Mouse (Mus musculus) MEL (cell line): ENCODE results near the gene Lcn9. TPM values are rescaled to one million over a fixed set of nuclear protein-coding genes. Genes with fewer than 3 reads are reported as not detected.

Source experiments
- DNase-seq: peaks from one replicate; pipeline ENCODE4 v3.0.0; 2011; ENCODE audit warnings: low read depth, low spot score
- H3K27ac ChIP-seq: 2 replicates; pipeline ENCODE4 v1.5.1; 2012; ENCODE audit warnings: low read depth, mild to moderate bottlenecking, control low read depth, low read length, moderate library complexity; ENCODE audit not compliant: control insufficient read depth
- H3K27me3 ChIP-seq, 2 experiments: fragments of 150-350 bp in 1 of 2; sonication (generic) in 1 of 2; 2 replicates each; pipeline ENCODE4 v1.6.1; 2012; ENCODE audit warnings: low read length in 2 of 2, mild to moderate bottlenecking in 2 of 2, improper control_type of control experiment in 1 of 2, moderate library complexity in 1 of 2; ENCODE audit not compliant: insufficient read depth in 2 of 2, control insufficient read depth in 1 of 2
- H3K36me3 ChIP-seq, 2 experiments: 2 replicates each; pipeline ENCODE4 v1.6.1; 2012 to 2014; ENCODE audit warnings: low read length in 2 of 2, improper control_type of control experiment in 1 of 2, inconsistent platforms in 1 of 2, mild to moderate bottlenecking in 1 of 2; ENCODE audit not compliant: insufficient read depth in 2 of 2, control insufficient read depth in 1 of 2
- H3K4me1 ChIP-seq, 2 experiments: fragments of 150-350 bp in 1 of 2; sonication (generic) in 1 of 2; 2 replicates each; pipeline ENCODE4 v1.6.1; 2012; ENCODE audit warnings: low read length in 2 of 2, improper control_type of control experiment in 1 of 2, mild to moderate bottlenecking in 1 of 2; ENCODE audit not compliant: insufficient read depth in 2 of 2, control insufficient read depth in 1 of 2
- H3K4me3 ChIP-seq, 2 experiments: fragments of 150-350 bp in 1 of 2; sonication (generic) in 1 of 2; 2 replicates each; pipeline ENCODE4 v1.5.1; 2012; ENCODE audit warnings: low read depth in 2 of 2, low read length in 2 of 2, mild to moderate bottlenecking in 2 of 2, moderate library complexity in 2 of 2, control low read depth in 1 of 2, improper control_type of control experiment in 1 of 2; ENCODE audit not compliant: control insufficient read depth in 1 of 2, insufficient read depth in 1 of 2
- H3K79me2 ChIP-seq: 2 replicates; pipeline ENCODE4 v1.6.1; 2012; ENCODE audit warnings: mild to moderate bottlenecking, low read length, moderate library complexity; ENCODE audit not compliant: control insufficient read depth, poor library complexity, insufficient read depth
- H3K9ac ChIP-seq: 2 replicates; pipeline ENCODE4 v1.6.1; 2012; ENCODE audit warnings: low read depth, mild to moderate bottlenecking, control low read depth, low read length, moderate library complexity; ENCODE audit not compliant: control insufficient read depth, poor library complexity, severe bottlenecking
- H3K9me3 ChIP-seq: fragments of 150-350 bp; sonication (generic); replicated peaks from 2 replicates; pipeline ENCODE4 v1.6.1; 2012; ENCODE audit warnings: mild to moderate bottlenecking, low read length, improper control_type of control experiment, moderate library complexity; ENCODE audit not compliant: insufficient read depth
- BHLHE40 ChIP-seq: IDR thresholded peaks from 2 replicates; pipeline ENCODE4 v1.6.1; 2012; ENCODE audit warnings: low read depth, mild to moderate bottlenecking, inconsistent platforms, low read length, improper control_type of control experiment, borderline replicate concordance
- CHD1 ChIP-seq: IDR thresholded peaks from 2 replicates; pipeline ENCODE4 v1.6.1; 2012; ENCODE audit warnings: low read depth, mild to moderate bottlenecking, inconsistent platforms, low read length, improper control_type of control experiment
- CHD2 ChIP-seq: IDR thresholded peaks from 2 replicates; pipeline ENCODE4 v1.6.1; 2011; ENCODE audit warnings: low read length, improper control_type of control experiment
- CTCF ChIP-seq, 3 experiments: IDR thresholded peaks in 2 of 3; conservative IDR thresholded peaks in 1 of 3; 2 replicates each; pipeline ENCODE4 v1.5.1; 2011 to 2012; ENCODE audit warnings: low read length in 3 of 3, low read depth in 2 of 3, mild to moderate bottlenecking in 2 of 3, improper control_type of control experiment in 1 of 3, inconsistent platforms in 1 of 3, mixed read lengths in 1 of 3, moderate library complexity in 1 of 3; ENCODE audit not compliant: control insufficient read depth in 1 of 3, insufficient read depth in 1 of 3, poor library complexity in 1 of 3, severe bottlenecking in 1 of 3
- ETS1 ChIP-seq: IDR thresholded peaks from 2 replicates; pipeline ENCODE4 v1.6.1; 2012; ENCODE audit warnings: low read depth, mild to moderate bottlenecking, inconsistent platforms, low read length, improper control_type of control experiment, moderate library complexity
- GABPA ChIP-seq: IDR thresholded peaks from 2 replicates; pipeline ENCODE4 v1.6.1; 2012; ENCODE audit warnings: low read depth, mild to moderate bottlenecking, inconsistent platforms, low read length, improper control_type of control experiment, moderate library complexity
- GATA1 ChIP-seq: IDR thresholded peaks from 2 replicates; pipeline ENCODE4 v1.6.1; 2011; ENCODE audit warnings: low read depth, low read length, improper control_type of control experiment
- HCFC1 ChIP-seq: IDR thresholded peaks from 2 replicates; pipeline ENCODE4 v1.6.1; 2012; ENCODE audit warnings: low read depth, mild to moderate bottlenecking, inconsistent platforms, low read length, improper control_type of control experiment, moderate library complexity
- KAT2A ChIP-seq: conservative IDR thresholded peaks from 2 replicates; pipeline ENCODE4 v1.6.1; 2012; ENCODE audit warnings: low read depth, low read length, improper control_type of control experiment, inconsistent platforms
- MAFK ChIP-seq: IDR thresholded peaks from 2 replicates; pipeline ENCODE4 v1.6.1; 2011; ENCODE audit warnings: low read depth, mild to moderate bottlenecking, low read length, improper control_type of control experiment, borderline replicate concordance
- MEF2A ChIP-seq: IDR thresholded peaks from 2 replicates; pipeline ENCODE4 v1.6.1; 2014; ENCODE audit warnings: low read depth, mild to moderate bottlenecking, inconsistent platforms, low read length, improper control_type of control experiment; ENCODE audit not compliant: poor library complexity, insufficient replicate concordance, severe bottlenecking; ENCODE audit errors: extremely low read depth
- MYC ChIP-seq: IDR thresholded peaks from 2 replicates; pipeline ENCODE4 v1.6.1; 2011; ENCODE audit warnings: low read depth, mild to moderate bottlenecking, low read length, improper control_type of control experiment, moderate library complexity
- POLR2A ChIP-seq, 2 experiments: IDR thresholded peaks; 2 replicates each; pipeline ENCODE4 v1.6.1; 2011 to 2012; ENCODE audit warnings: low read length in 2 of 2, mild to moderate bottlenecking in 2 of 2, control low read depth in 1 of 2, improper control_type of control experiment in 1 of 2, low read depth in 1 of 2, moderate library complexity in 1 of 2; ENCODE audit not compliant: control insufficient read depth in 1 of 2, insufficient read depth in 1 of 2, poor library complexity in 1 of 2
- POLR2AphosphoS5 ChIP-seq: IDR thresholded peaks from 2 replicates; pipeline ENCODE4 v1.6.1; 2012; ENCODE audit warnings: low read depth, borderline replicate concordance, mild to moderate bottlenecking, inconsistent platforms, low read length, moderate library complexity, mixed read lengths
- RAD21 ChIP-seq: IDR thresholded peaks from 2 replicates; pipeline ENCODE4 v1.6.1; 2011; ENCODE audit warnings: mild to moderate bottlenecking, low read depth, low read length, improper control_type of control experiment
- RCOR1 ChIP-seq: IDR thresholded peaks from 2 replicates; pipeline ENCODE4 v1.6.1; 2012; ENCODE audit warnings: low read depth, mild to moderate bottlenecking, inconsistent platforms, low read length, improper control_type of control experiment
- SIN3A ChIP-seq: IDR thresholded peaks from 2 replicates; pipeline ENCODE4 v1.6.1; 2012; ENCODE audit warnings: low read length, improper control_type of control experiment, inconsistent platforms
- SMC3 ChIP-seq: IDR thresholded peaks from 2 replicates; pipeline ENCODE4 v1.6.1; 2011; ENCODE audit warnings: low read depth, low read length, improper control_type of control experiment
- TBP ChIP-seq: IDR thresholded peaks from 2 replicates; pipeline ENCODE4 v1.8.0; 2011; ENCODE audit warnings: low read depth, low read length, improper control_type of control experiment
- TCF12 ChIP-seq: IDR thresholded peaks from 2 replicates; pipeline ENCODE4 v1.6.1; 2014; ENCODE audit warnings: low read depth, mild to moderate bottlenecking, inconsistent platforms, low read length, improper control_type of control experiment, moderate library complexity
- UBTF ChIP-seq: IDR thresholded peaks from 2 replicates; pipeline ENCODE4 v1.6.1; 2012; ENCODE audit warnings: low read depth, mild to moderate bottlenecking, inconsistent platforms, low read length, improper control_type of control experiment, moderate library complexity, borderline replicate concordance; ENCODE audit not compliant: insufficient read depth
- USF1 ChIP-seq: IDR thresholded peaks from 2 replicates; pipeline ENCODE4 v1.6.1; 2014; ENCODE audit warnings: low read depth, mild to moderate bottlenecking, inconsistent platforms, low read length, improper control_type of control experiment, moderate library complexity
- ZC3H11A ChIP-seq: IDR thresholded peaks from 2 replicates; pipeline ENCODE4 v1.6.1; 2012; ENCODE audit warnings: low read depth, mild to moderate bottlenecking, inconsistent platforms, low read length, improper control_type of control experiment
- ZMIZ1 ChIP-seq: IDR thresholded peaks from 2 replicates; pipeline ENCODE4 v1.6.1; 2012; ENCODE audit warnings: low read depth, mild to moderate bottlenecking, inconsistent platforms, low read length, improper control_type of control experiment, moderate library complexity
- polyA plus RNA-seq, 2 experiments: library from polyadenylated mRNA; stranded (reverse) in 1 of 2; unstranded in 1 of 2; fragments of >175 nt in 1 of 2; fragments of >200 nt in 1 of 2; gene quantifications; 2 replicates each; pipeline versions ENCODE4 v1.2.1 to v1.2.4; 2012; ENCODE audit warnings: low replicate concordance in 2 of 2, low read depth in 1 of 2; ENCODE audit not compliant: insufficient read length in 2 of 2, insufficient read depth in 1 of 2, missing spikeins in 1 of 2
- total RNA-seq: library from RNA; depleted of rRNA; stranded (reverse); fragments of 300-350 nt; gene quantifications from 2 replicates; pipeline ENCODE4 v1.2.3, GENCODE M21; 2012

Gene Lcn9
- total and polyA plus RNA-seq, 3 experiments, result not detected

- Histone ChIP-seq H3K27ac (no peak overlapping the region), H3K79me2 (no peaks in the 10 kb centered on the region), H3K27me3 (peaks cover 0 to 1% of the 10 kb centered on the region in 2 experiments; a peak in 1 of 4 replicates), H3K4me3 (no peak overlapping the region), H3K9ac (no peak overlapping the region), H3K9me3 (no peaks in the 10 kb centered on the region), H3K4me1 (no peaks in the 10 kb centered on the region), H3K36me3 (no peaks in the 10 kb centered on the region)
- TF ChIP-seq RAD21, result peak; percentile 78
- TF ChIP-seq CTCF (IDR thresholded peaks at IDR 0.05 in 2 of 3, conservative IDR thresholded peaks at IDR 0.05 in 1 of 3; ENCODE audit: control insufficient read depth in 1 of 3, insufficient read depth in 1 of 3, low read depth in 2 of 3, low read length in 3 of 3, poor library complexity in 1 of 3, severe bottlenecking in 1 of 3), result peak; percentile 76 to 93 (median 80)
- no peak for TF ChIP-seq TBP
- TF ChIP-seq SMC3, result peak; percentile 61
- TF ChIP-seq CHD1, result no peak
- no peak for TF ChIP-seq POLR2AphosphoS5
- peak; percentile 57 for DNase-seq
Observed at GRCm38 (mm10) chr2:25836291-25836690, 13.3 kb downstream of the Lcn9 start.

GRCm38 (mm10) chr2:25842161-25842560, 19.2 kb downstream of the Lcn9 start:
- Histone ChIP-seq H3K79me2 (no peaks in the 10 kb centered on the region), H3K27ac (no peak overlapping the region), H3K9ac (no peak overlapping the region), H3K9me3 (no peaks in the 10 kb centered on the region), H3K4me1 (no peaks in the 10 kb centered on the region), H3K36me3 (no peaks in the 10 kb centered on the region), H3K27me3 (no peaks in the 10 kb centered on the region), H3K4me3 (no peak overlapping the region)
- DNase-seq, result no peak
- TF ChIP-seq BHLHE40, result no peak
- TF ChIP-seq HCFC1, result no peak
- TF ChIP-seq KAT2A, result no peak
- no peak for TF ChIP-seq SMC3
- TF ChIP-seq POLR2A (IDR thresholded peaks at IDR 0.05; ENCODE audit: control insufficient read depth in 1 of 2, insufficient read depth in 1 of 2, low read depth in 1 of 2, low read length in 2 of 2, poor library complexity in 1 of 2), result no peak
- no peak for TF ChIP-seq GABPA
- no peak for TF ChIP-seq USF1
- TF ChIP-seq UBTF, result no peak
- TF ChIP-seq GATA1, result no peak
- TF ChIP-seq MEF2A, result no peak
- TF ChIP-seq ZC3H11A, result no peak
- no peak for TF ChIP-seq MYC
- TF ChIP-seq MAFK, result no peak
- TF ChIP-seq TCF12, result no peak
- TF ChIP-seq ZMIZ1, result no peak
- no peak for TF ChIP-seq ETS1
- TF ChIP-seq SIN3A, result no peak
- TF ChIP-seq CHD2, result no peak
- no peak for TF ChIP-seq TBP
- TF ChIP-seq RCOR1, result no peak
